Mouse (Mus musculus): ENCODE measurements around the gene Ppp3ca.

Gene Ppp3ca

GRCm38 (mm10) chr3:136670110-136670359 is at the start of gene Ppp3ca:
Gene Ppp3ca (plus strand): TSS chr3:136670124.
- DNase-seq (ENCODE audit: low spot score in 2 of 2) = no peak

- no peak for DNase-seq (ENCODE audit: low spot score in 2 of 2)
These were observed 29.2 kb upstream of the Ppp3ca start for GRCm38 (mm10) chr3:136640544-136641230.

GRCm38 (mm10) chr3:136650966-136651365 is 19.0 kb upstream of the Ppp3ca start:
- no peak for DNase-seq (ENCODE audit: low spot score in 2 of 2)

GRCm38 (mm10) chr3:136651496-136651895 is 18.4 kb upstream of the Ppp3ca start:
- DNase-seq (ENCODE audit: low spot score in 2 of 2) = no peak

GRCm38 (mm10) chr3:136656460-136657035 is 13.4 kb upstream of the Ppp3ca start:
- no peak for DNase-seq (ENCODE audit: low spot score in 2 of 2)

- no peak for DNase-seq (ENCODE audit: low spot score in 2 of 2)
These were observed 11.2 kb upstream of the Ppp3ca start for GRCm38 (mm10) chr3:136658681-136659080.

GRCm38 (mm10) chr3:136665119-136665518 is 4.8 kb upstream of the Ppp3ca start:
- DNase-seq (ENCODE audit: low spot score in 2 of 2) = no peak

GRCm38 (mm10) chr3:136668072-136668471 is 1.9 kb upstream of the Ppp3ca start:
- DNase-seq (ENCODE audit: low spot score in 2 of 2) = peak; percentile 72 to 74

- peak; percentile 99 to 100 for DNase-seq (ENCODE audit: low spot score in 2 of 2)
These were observed 454 bp upstream of the Ppp3ca start for GRCm38 (mm10) chr3:136669231-136670109.

- DNase-seq (ENCODE audit: low spot score in 2 of 2) = peak; percentile 66 to 75
These were observed 622 bp downstream of the Ppp3ca start for GRCm38 (mm10) chr3:136670360-136671131.

- peak; percentile 68 to 78 for DNase-seq (ENCODE audit: low spot score in 2 of 2)
These were observed 1.4 kb downstream of the Ppp3ca start for GRCm38 (mm10) chr3:136671161-136671939.

GRCm38 (mm10) chr3:136671940-136672278 is 2.0 kb downstream of the Ppp3ca start:
- DNase-seq (ENCODE audit: low spot score in 2 of 2) = no peak

GRCm38 (mm10) chr3:136672870-136673269 is 2.9 kb downstream of the Ppp3ca start:
- no peak for DNase-seq (ENCODE audit: low spot score in 2 of 2)

- no peak for DNase-seq (ENCODE audit: low spot score in 2 of 2)
These were observed 3.4 kb downstream of the Ppp3ca start for GRCm38 (mm10) chr3:136673363-136673762.

- no peak for DNase-seq (ENCODE audit: low spot score in 2 of 2)
These were observed 4.6 kb downstream of the Ppp3ca start for GRCm38 (mm10) chr3:136674486-136674885.

GRCm38 (mm10) chr3:136676991-136677390 is 7.1 kb downstream of the Ppp3ca start:
- no peak for DNase-seq (ENCODE audit: low spot score in 2 of 2)

- DNase-seq (ENCODE audit: low spot score in 2 of 2) = no peak
These were observed 8.5 kb downstream of the Ppp3ca start for GRCm38 (mm10) chr3:136678386-136678785.

GRCm38 (mm10) chr3:136679903-136680491 is 10.1 kb downstream of the Ppp3ca start:
- peak in 1 of 2 experiments; percentile 1 for DNase-seq (ENCODE audit: low spot score in 2 of 2)

GRCm38 (mm10) chr3:136682242-136682641 is 12.3 kb downstream of the Ppp3ca start:
- DNase-seq (ENCODE audit: low spot score in 2 of 2) = no peak

GRCm38 (mm10) chr3:136684191-136684958 is 14.5 kb downstream of the Ppp3ca start:
- DNase-seq (ENCODE audit: low spot score in 2 of 2) = no peak

All from right cerebral cortex, adult 2 months (tissue).